Mouse (Mus musculus) kidney, adult 2 months (tissue): ENCODE results near the gene Tcf7l1. TPM values are rescaled to one million over a fixed set of nuclear protein-coding genes. Genes with fewer than 3 reads are reported as not detected.
A peak's percentile ranks its signal among the peaks of the same experiment; 100 is the strongest.
"Not testable (repeated sequence)": the region's sequence is repeated elsewhere in the genome, so short reads cannot be mapped to it uniquely, and the experiment has no call there.

Source experiments
- DNase-seq: peaks from one replicate; pipeline ENCODE4 v3.0.0; 2021
- H3K27ac ChIP-seq: fragments of 200-500 bp; 2 replicates; pipeline ENCODE4 v1.5.1; 2012; ENCODE audit warnings: low read depth, low read length, control low read depth, inconsistent platforms; ENCODE audit not compliant: insufficient read depth
- H3K27me3 ChIP-seq: fragments of 200-500 bp; replicated peaks from 2 replicates; pipeline ENCODE4 v1.6.1; 2012; ENCODE audit warnings: mild to moderate bottlenecking, moderate library complexity, low read length, inconsistent platforms; ENCODE audit not compliant: control insufficient read depth, insufficient read depth
- H3K36me3 ChIP-seq: fragments of 200-500 bp; 2 replicates; pipeline ENCODE4 v1.6.1; 2012; ENCODE audit warnings: mild to moderate bottlenecking, moderate library complexity, low read length, inconsistent platforms; ENCODE audit not compliant: control insufficient read depth, insufficient read depth
- H3K4me1 ChIP-seq: fragments of 200-500 bp; 2 replicates; pipeline ENCODE4 v1.6.1; 2011; ENCODE audit warnings: low read length; ENCODE audit not compliant: control insufficient read depth, insufficient read depth
- H3K4me3 ChIP-seq: fragments of 200-500 bp; 2 replicates; pipeline ENCODE4 v1.5.1; 2011; ENCODE audit warnings: mild to moderate bottlenecking, low read depth, low read length, control low read depth; ENCODE audit not compliant: insufficient read depth
- CTCF ChIP-seq: fragments of 200-500 bp; conservative IDR thresholded peaks from 2 replicates; pipeline ENCODE4 v1.5.1; 2011; ENCODE audit warnings: low read depth, mild to moderate bottlenecking, control low read depth, low read length, moderate library complexity, mixed read lengths; ENCODE audit not compliant: insufficient read depth, insufficient read length
- POLR2A ChIP-seq: fragments of 200-500 bp; IDR thresholded peaks from one replicate; pipeline ENCODE4 v1.6.1; 2011; ENCODE audit warnings: low read depth, low read length, control low read depth
- WGBS: fragments of 180-500 bp; shearing (Covaris S2); methylation state at CpG from one replicate; pipeline ENCODE4 v1.1.7; 2018; 5-methylcytosine and 5-hydroxymethylcytosine counted together
- polyA plus RNA-seq: library from polyadenylated mRNA; depleted of rRNA; stranded (reverse); fragments of >200 nt; gene quantifications from 2 replicates; pipeline ENCODE4 v1.2.3, GENCODE M21; 2012; rRNA removed

Gene Tcf7l1
- 13.2 and 16.3 TPM in 2 replicates for polyA plus RNA-seq

DNA sequence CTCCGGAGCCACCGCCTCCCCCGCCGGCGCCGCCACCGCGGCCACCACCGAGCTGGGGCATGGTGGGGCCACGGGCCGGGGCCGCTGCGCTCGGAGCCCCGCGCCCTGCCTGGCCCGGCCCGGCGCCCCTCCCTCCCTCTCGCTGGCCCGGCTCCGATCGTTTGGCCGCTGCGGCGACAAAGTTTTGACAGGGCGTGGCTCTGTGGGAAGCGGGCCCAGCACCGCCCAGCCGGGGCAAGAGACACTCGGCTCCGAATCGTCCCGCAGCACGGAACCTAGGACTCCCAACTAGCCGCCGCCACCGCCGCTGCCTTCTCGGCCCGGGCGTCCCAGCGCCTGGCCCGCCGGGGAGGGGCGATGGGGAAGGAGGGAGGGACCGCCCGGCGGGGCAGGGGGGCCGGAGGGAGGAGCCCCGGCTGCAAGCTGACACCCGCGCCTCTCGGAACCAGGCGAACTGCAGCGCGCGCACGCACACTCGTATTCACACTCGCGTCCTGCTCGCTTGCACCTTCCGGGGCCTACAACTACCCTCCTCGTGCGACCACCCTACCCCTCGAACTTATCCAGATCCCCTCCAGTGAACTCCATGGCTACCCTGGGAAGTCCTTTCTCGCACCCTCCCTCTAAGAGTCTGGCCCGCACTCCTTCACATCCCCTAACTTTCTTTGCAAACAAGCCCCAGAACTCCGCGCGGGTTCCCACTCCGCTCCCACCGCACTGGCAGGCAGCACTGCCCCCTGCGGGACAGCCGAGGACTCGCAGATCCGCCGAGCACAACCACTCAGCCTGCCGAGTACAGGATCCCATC is at the start of gene Tcf7l1:
Tcf7l1 (minus strand) TSS at position 363 of the 808 bp plus-strand sequence.
- WGBS, result 1% methylated on average over 80 of the region's 80 CpGs
- peak within 1 kb of the TSS; percentile 59 for H3K4me3 ChIP-seq
- H3K36me3 ChIP-seq, result no peaks in the 10 kb centered on the region
- H3K4me1 ChIP-seq, result no peaks in the 10 kb centered on the region
- no peak for TF ChIP-seq POLR2A
- peak; percentile 91 for TF ChIP-seq CTCF
- H3K27me3 ChIP-seq, result no peaks in the 10 kb centered on the region
- peak; percentile 93 for DNase-seq
- H3K27ac ChIP-seq, result peak within 1 kb of the TSS; percentile 57

DNA sequence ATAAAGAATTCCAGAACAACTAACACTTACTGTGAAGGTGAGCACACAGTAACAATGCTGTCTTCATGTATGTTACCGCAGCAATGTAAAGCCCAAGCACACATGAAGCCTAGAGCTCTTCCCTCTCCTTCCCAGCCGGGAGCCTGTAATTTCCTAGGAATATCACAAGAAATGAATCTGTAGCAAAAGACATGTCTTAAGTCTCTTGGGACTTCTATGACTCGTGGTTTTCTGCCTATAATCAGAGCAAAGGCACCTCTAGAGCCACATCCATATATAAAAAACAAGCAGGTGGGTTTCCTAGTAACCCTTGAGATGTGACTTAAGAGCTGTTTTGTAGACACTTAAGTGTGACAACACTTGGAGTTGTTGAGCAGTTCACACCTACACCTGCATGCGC is 48.7 kb upstream of the Tcf7l1 start:
- Histone ChIP-seq H3K4me1 (no peaks in the 10 kb centered on the region), H3K36me3 (peaks cover 3% of the 10 kb centered on the region; the same call in 1 of the 2 replicates), H3K4me3 (no peak overlapping the region), H3K27ac (no peak overlapping the region), H3K27me3 (no peaks in the 10 kb centered on the region)
- 87% methylated on average over 4 of the region's 4 CpGs for WGBS
- no peak for TF ChIP-seq POLR2A
- TF ChIP-seq CTCF, result no peak
- no peak for DNase-seq

DNA sequence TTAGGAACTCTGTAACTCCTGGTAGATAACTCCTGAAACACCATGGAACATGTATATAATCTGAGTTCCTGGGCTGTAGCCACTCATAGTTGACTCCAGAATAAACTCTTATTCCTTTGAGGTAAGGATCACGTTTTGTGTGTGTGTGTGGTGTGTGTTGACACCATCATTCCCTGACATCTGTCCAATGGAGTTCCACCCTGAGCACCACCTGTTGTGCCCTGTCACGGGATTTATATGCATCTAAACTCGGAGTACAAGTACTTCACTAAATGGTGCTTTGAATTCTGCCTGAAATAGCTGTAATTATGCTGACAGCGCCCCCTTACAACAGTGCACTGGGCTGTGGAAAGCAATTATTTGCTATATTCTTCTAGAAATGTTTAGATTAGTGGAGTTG is 45.5 kb upstream of the Tcf7l1 start:
- 59% methylated on average over 4 of the region's 4 CpGs for WGBS
- TF ChIP-seq CTCF (no peak), POLR2A (no peak)
- DNase-seq, result no peak
- Histone ChIP-seq H3K27me3 (no peaks in the 10 kb centered on the region), H3K36me3 (no peaks in the 10 kb centered on the region), H3K4me1 (no peaks in the 10 kb centered on the region), H3K27ac (no peak overlapping the region), H3K4me3 (no peak overlapping the region)

DNA sequence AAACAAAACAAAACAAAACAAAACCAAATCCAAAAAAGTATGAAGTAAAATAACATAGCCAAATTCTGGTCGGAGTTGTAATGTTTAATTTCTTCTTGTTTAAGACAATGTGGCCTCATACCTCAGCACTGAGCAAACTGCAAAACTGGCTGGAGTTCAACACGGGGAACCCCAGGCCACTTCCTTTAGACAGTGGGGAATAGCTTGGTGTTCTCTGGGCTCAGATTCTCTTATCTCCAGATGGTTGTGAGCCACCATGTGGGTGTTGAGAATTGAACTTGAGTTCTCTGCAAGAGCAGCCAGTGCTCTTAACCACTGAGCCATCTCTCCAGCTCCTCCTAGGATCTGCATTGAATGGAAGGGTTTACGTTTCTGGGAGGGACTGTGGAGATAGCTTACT is 42.8 kb upstream of the Tcf7l1 start:
- WGBS, result 58% methylated on average over 3 of the region's 3 CpGs
- TF ChIP-seq POLR2A (no peak), CTCF (no peak)
- DNase-seq, result no peak
- Histone ChIP-seq H3K27me3 (no peaks in the 10 kb centered on the region), H3K36me3 (no peaks in the 10 kb centered on the region), H3K4me3 (no peak overlapping the region), H3K27ac (no peak overlapping the region), H3K4me1 (no peaks in the 10 kb centered on the region)

DNA sequence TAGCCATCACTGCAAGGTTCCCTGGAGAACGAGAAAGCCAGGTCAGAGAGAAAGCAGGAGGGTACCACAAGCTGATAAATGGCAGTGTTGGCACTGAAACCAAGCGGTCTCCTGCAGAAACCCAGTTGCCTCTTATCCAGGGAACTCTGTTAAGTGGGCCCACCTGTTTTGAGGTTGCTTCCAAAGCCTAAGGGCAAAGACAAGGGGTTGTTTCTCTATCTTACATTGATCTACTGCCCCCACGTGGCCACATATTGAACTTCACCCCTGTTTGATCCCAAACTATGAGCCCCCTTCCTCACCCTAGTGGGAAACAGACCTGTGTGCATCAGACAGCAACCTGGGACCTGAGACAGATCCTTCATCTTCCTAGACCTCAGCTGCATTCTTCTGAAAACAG is 42.2 kb upstream of the Tcf7l1 start:
- Histone ChIP-seq H3K27me3 (no peaks in the 10 kb centered on the region), H3K36me3 (no peaks in the 10 kb centered on the region), H3K4me3 (no peak overlapping the region), H3K4me1 (no peaks in the 10 kb centered on the region), H3K27ac (no peak overlapping the region)
- DNase-seq, result peak; percentile 61
- WGBS, result 23% methylated on average over 3 of the region's 3 CpGs
- TF ChIP-seq CTCF (peak; percentile 63), POLR2A (no peak)

DNA sequence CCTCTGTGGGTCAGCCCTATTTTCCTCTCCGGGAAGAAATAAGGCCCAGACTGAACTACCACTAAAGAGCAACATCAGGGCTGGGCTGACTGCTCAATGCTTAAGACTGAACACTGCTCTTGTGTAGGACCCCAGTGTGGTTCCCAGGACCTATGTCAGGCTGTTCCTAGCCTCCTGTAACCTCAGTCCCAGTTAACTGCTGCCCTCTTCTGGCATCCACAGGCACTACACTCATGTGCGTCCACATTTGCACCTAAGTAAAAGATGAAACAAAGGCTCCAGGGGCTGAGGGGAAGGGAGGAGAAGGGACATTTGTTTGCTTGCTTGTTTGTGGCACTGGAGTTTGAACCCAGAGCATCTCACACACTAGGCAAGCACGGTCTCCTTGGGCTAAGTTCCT is 39.8 kb upstream of the Tcf7l1 start:
- no peaks in the 10 kb centered on the region for H3K4me1 ChIP-seq
- peak; percentile 11 for DNase-seq
- no peak overlapping the region for H3K27ac ChIP-seq
- no peaks in the 10 kb centered on the region for H3K27me3 ChIP-seq
- H3K4me3 ChIP-seq, result no peak overlapping the region
- TF ChIP-seq POLR2A, result no peak
- TF ChIP-seq CTCF, result peak; percentile 65
- 91% methylated on average over 3 of the region's 3 CpGs for WGBS
- no peaks in the 10 kb centered on the region for H3K36me3 ChIP-seq

DNA sequence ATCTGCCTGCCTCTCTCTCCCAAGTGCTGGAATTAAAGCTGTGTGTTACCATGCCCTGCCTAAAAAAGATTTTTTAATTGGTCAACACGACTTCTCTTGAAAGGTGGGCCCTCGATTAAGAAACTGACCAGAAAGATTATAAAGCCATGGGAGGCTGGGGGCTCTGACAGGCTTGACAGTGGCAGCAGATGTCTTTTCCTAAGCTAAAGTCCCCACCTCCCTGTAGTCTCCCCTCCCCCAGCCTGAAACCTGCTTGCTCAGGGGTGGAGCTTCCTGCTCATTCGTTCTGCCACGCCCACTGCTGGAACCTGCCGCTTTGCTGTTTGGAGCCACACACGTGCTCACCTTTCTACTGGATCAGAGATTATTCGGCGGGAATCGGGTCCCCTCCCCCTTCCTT is 39.0 kb upstream of the Tcf7l1 start:
- H3K36me3 ChIP-seq, H3K27ac ChIP-seq, H3K4me1 ChIP-seq, H3K4me3 ChIP-seq, H3K27me3 ChIP-seq, DNase-seq: not testable (repeated sequence)
- 14% methylated on average over 9 of the region's 9 CpGs for WGBS
